Mouse (Mus musculus): ENCODE results near the gene Capn12.

DNA sequence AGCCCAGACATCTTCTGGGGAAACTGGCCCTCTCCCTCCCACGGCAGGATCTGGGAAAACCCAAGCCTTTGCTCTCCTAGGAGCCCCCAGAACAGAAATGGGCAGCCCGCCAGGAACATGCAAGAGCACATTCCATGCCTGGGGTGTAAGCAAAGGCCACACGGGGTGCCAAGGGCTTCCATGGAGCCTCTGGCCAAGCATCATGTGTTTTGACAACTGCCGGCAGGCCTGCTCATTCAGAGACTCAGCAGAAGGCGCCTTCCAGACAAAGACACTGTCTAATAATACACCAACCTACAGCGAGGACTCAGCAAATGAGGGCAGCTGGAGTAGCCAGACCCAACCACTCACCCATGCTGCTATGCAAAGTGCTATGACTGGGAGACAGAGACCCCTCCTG is 38.6 kb downstream of the Capn12 start:
- TF ChIP-seq CTCF (conservative IDR thresholded peaks at IDR 0.05; ENCODE audit: insufficient read depth, insufficient read length, low read depth, low read length) (no peak), POLR2A (IDR thresholded peaks at IDR 0.05; ENCODE audit: low read depth, low read length) (no peak)
